Mouse (Mus musculus): ENCODE results near the gene Vmn1r189. TPM values are rescaled to one million over a fixed set of nuclear protein-coding genes. Genes with fewer than 3 reads are reported as not detected.
"Not testable (repeated sequence)": the region's sequence is repeated elsewhere in the genome, so short reads cannot be mapped to it uniquely, and the experiment has no call there.

The Vmn1r189 gene
- polyA plus RNA-seq (2012): not detected in 2 replicates

GRCm38 (mm10) chr13:22105724-22106123 is at the start of gene Vmn1r189:
Gene Vmn1r189, minus strand, starts transcription at chr13:22105824.
- TF ChIP-seq GATA1 (IDR thresholded peaks at IDR 0.05; ENCODE audit: low read length): not testable (repeated sequence)

- not testable (repeated sequence) for TF ChIP-seq GATA1 (IDR thresholded peaks at IDR 0.05; ENCODE audit: low read length)
These were observed 21.5 kb downstream of the Vmn1r189 start, which contains the start of gene Vmn1r188 for GRCm38 (mm10) chr13:22084140-22084539. Gene Vmn1r188, plus strand, starts transcription at chr13:22084440.

- no peak for TF ChIP-seq GATA1 (IDR thresholded peaks at IDR 0.05; ENCODE audit: low read length)
These were observed 42.2 kb downstream of the Vmn1r189 start for GRCm38 (mm10) chr13:22063468-22063867.

GRCm38 (mm10) chr13:22061422-22061821 is 44.2 kb downstream of the Vmn1r189 start:
- TF ChIP-seq GATA1 (IDR thresholded peaks at IDR 0.05; ENCODE audit: low read length): no peak

- no peak for TF ChIP-seq GATA1 (IDR thresholded peaks at IDR 0.05; ENCODE audit: low read length)
These were observed 51.9 kb downstream of the Vmn1r189 start for GRCm38 (mm10) chr13:22053754-22054153.

GRCm38 (mm10) chr13:22051523-22051859 is 54.1 kb downstream of the Vmn1r189 start:
- TF ChIP-seq GATA1 (IDR thresholded peaks at IDR 0.05; ENCODE audit: low read length): no peak

GRCm38 (mm10) chr13:22050591-22051522 is 54.8 kb downstream of the Vmn1r189 start:
- TF ChIP-seq GATA1 (IDR thresholded peaks at IDR 0.05; ENCODE audit: low read length): no peak

Other genes with a start within 250 kb of the Vmn1r189 start
- gene Zfp184, start 160.7 kb downstream of the Vmn1r189 start, polyA plus RNA-seq (2012): 0.03 and 0.06 TPM in 2 replicates
- gene Pom121l2, start 124.6 kb downstream of the Vmn1r189 start, polyA plus RNA-seq (2012): not detected in 2 replicates
- 0.49 and 0.73 TPM in 2 replicates for gene Prss16, start 96.1 kb downstream of the Vmn1r189 start, polyA plus RNA-seq (2012)
- 3,459 and 5,297 TPM in 2 replicates for gene Hist1h2ah, start 70.3 kb downstream of the Vmn1r189 start, polyA plus RNA-seq (2012)
- 15.3 and 22.3 TPM in 2 replicates for gene Hist1h2bk, start 70.0 kb downstream of the Vmn1r189 start, polyA plus RNA-seq (2012)
- gene Hist1h4i, start 64.5 kb downstream of the Vmn1r189 start, polyA plus RNA-seq (2012): 14.0 and 14.4 TPM in 2 replicates
- gene Hist1h2ag, start 62.9 kb downstream of the Vmn1r189 start, polyA plus RNA-seq (2012): 29.1 and 41.5 TPM in 2 replicates
- 16.2 and 22.5 TPM in 2 replicates for gene Hist1h2bj, start 62.6 kb downstream of the Vmn1r189 start, polyA plus RNA-seq (2012)
- not detected in 2 replicates for gene Vmn1r188, start 21.4 kb downstream of the Vmn1r189 start, polyA plus RNA-seq (2012)
- gene Vmn1r191, start 78.1 kb upstream of the Vmn1r189 start, polyA plus RNA-seq (2012): not detected in 2 replicates
- gene Vmn1r192, start 85.3 kb upstream of the Vmn1r189 start, polyA plus RNA-seq (2012): not detected in 2 replicates
- gene Vmn1r193, start 117.3 kb upstream of the Vmn1r189 start, polyA plus RNA-seq (2012): not detected in 2 replicates
- not detected in 2 replicates for gene Vmn1r194, start 138.4 kb upstream of the Vmn1r189 start, polyA plus RNA-seq (2012)
- not detected in 2 replicates for gene Vmn1r195, start 164.7 kb upstream of the Vmn1r189 start, polyA plus RNA-seq (2012)
- not detected in 2 replicates for gene Vmn1r196, start 184.1 kb upstream of the Vmn1r189 start, polyA plus RNA-seq (2012)
- not detected in 2 replicates for gene Vmn1r197, start 218.8 kb upstream of the Vmn1r189 start, polyA plus RNA-seq (2012)
- gene Vmn1r198, start 244.5 kb upstream of the Vmn1r189 start, polyA plus RNA-seq (2012): not detected in 2 replicates